Mouse (Mus musculus) CH12.LX (cell line): ENCODE data around the gene Tmsb10. TPM values are rescaled to one million over a fixed set of nuclear protein-coding genes. Genes with fewer than 3 reads are reported as not detected.

ENCODE experiments used
- DNase-seq: peaks from one replicate; pipeline ENCODE4 v3.0.0-alpha.2; 2013; ENCODE audit errors: extremely low read depth
- H3K27ac ChIP-seq: 2 replicates; pipeline ENCODE4 v1.5.1; 2012; ENCODE audit warnings: low read depth, mild to moderate bottlenecking, control low read depth, moderate library complexity; ENCODE audit not compliant: insufficient read depth
- H3K27me3 ChIP-seq: replicated peaks from 2 replicates; pipeline ENCODE3; 2012; ENCODE audit warnings: inconsistent platforms
- H3K36me3 ChIP-seq, 2 experiments: replicated peaks in 1 of 2; 2 replicates each; pipeline versions ENCODE3 to v1.6.1; 2012; ENCODE audit warnings: inconsistent platforms in 1 of 2, low read length in 1 of 2, mild to moderate bottlenecking in 1 of 2, mixed read lengths in 1 of 2, moderate library complexity in 1 of 2; ENCODE audit not compliant: control insufficient read depth in 1 of 2, insufficient read depth in 1 of 2
- H3K4me1 ChIP-seq, 2 experiments: 2 replicates each; pipeline ENCODE4 v1.6.1; 2012; ENCODE audit warnings: inconsistent platforms in 1 of 2, moderate library complexity in 1 of 2; ENCODE audit not compliant: insufficient read depth in 2 of 2, control insufficient read depth in 1 of 2
- H3K4me2 ChIP-seq: 2 replicates; pipeline ENCODE4 v1.6.1; 2012; ENCODE audit warnings: low read depth, mild to moderate bottlenecking, control low read depth; ENCODE audit not compliant: poor library complexity, insufficient read depth, severe bottlenecking
- H3K4me3 ChIP-seq, 3 experiments: fragments of 150-350 bp in 1 of 3; sonication (generic) in 1 of 3; replicated peaks in 1 of 3; 2 replicates each; pipeline versions ENCODE3 to v1.5.1; 2011 to 2012; ENCODE audit warnings: low read depth in 2 of 3, low read length in 2 of 3, mild to moderate bottlenecking in 2 of 3, moderate library complexity in 2 of 3, control low read depth in 1 of 3, improper control_type of control experiment in 1 of 3, inconsistent platforms in 1 of 3, mixed read lengths in 1 of 3; ENCODE audit not compliant: poor library complexity in 1 of 3
- H3K79me2 ChIP-seq: replicated peaks from 2 replicates; pipeline ENCODE4 v1.6.1; 2012; ENCODE audit warnings: mild to moderate bottlenecking, moderate library complexity; ENCODE audit not compliant: control insufficient read depth, poor library complexity, insufficient read depth, severe bottlenecking; ENCODE audit errors: extremely low read depth
- H3K9ac ChIP-seq: 2 replicates; pipeline ENCODE4 v1.6.1; 2012; ENCODE audit warnings: low read depth, mild to moderate bottlenecking, control low read depth, moderate library complexity; ENCODE audit not compliant: insufficient read depth
- H3K9me3 ChIP-seq: replicated peaks from 2 replicates; pipeline ENCODE3; 2012; ENCODE audit warnings: low read length, inconsistent platforms, mixed read lengths
- BHLHE40 ChIP-seq: IDR thresholded peaks from 2 replicates; pipeline ENCODE4 v1.6.1; 2011; ENCODE audit warnings: mild to moderate bottlenecking, low read depth, low read length, improper control_type of control experiment
- CHD1 ChIP-seq: IDR thresholded peaks from 2 replicates; pipeline ENCODE4 v1.6.1; 2012; ENCODE audit warnings: low read depth, low read length, improper control_type of control experiment, inconsistent platforms
- CHD2 ChIP-seq: IDR thresholded peaks from 2 replicates; pipeline ENCODE4 v1.6.1; 2011; ENCODE audit warnings: low read length, improper control_type of control experiment
- CTCF ChIP-seq, 2 experiments: IDR thresholded peaks in 1 of 2; conservative IDR thresholded peaks in 1 of 2; 2 replicates each; pipeline ENCODE4 v1.5.1; 2011 to 2012; ENCODE audit warnings: low read depth in 2 of 2, low read length in 2 of 2, improper control_type of control experiment in 1 of 2, inconsistent platforms in 1 of 2, mild to moderate bottlenecking in 1 of 2, moderate library complexity in 1 of 2
- ELF1 ChIP-seq: IDR thresholded peaks from 2 replicates; pipeline ENCODE4 v1.6.1; 2014; ENCODE audit warnings: low read depth, mild to moderate bottlenecking, inconsistent platforms, low read length, improper control_type of control experiment
- EP300 ChIP-seq: IDR thresholded peaks from 2 replicates; pipeline ENCODE4 v1.6.1; 2011; ENCODE audit warnings: low read length, improper control_type of control experiment
- ETS1 ChIP-seq: conservative IDR thresholded peaks from 2 replicates; pipeline ENCODE4 v1.6.1; 2012; ENCODE audit warnings: low read depth, mild to moderate bottlenecking, inconsistent platforms, low read length, improper control_type of control experiment, moderate library complexity
- GABPA ChIP-seq: IDR thresholded peaks from 2 replicates; pipeline ENCODE4 v1.6.1; 2012; ENCODE audit warnings: low read depth, low read length, improper control_type of control experiment, inconsistent platforms; ENCODE audit not compliant: insufficient replicate concordance
- HCFC1 ChIP-seq: IDR thresholded peaks from 2 replicates; pipeline ENCODE4 v1.6.1; 2012; ENCODE audit warnings: low read depth, mild to moderate bottlenecking, inconsistent platforms, low read length, improper control_type of control experiment
- IRF4 ChIP-seq: IDR thresholded peaks from 2 replicates; pipeline ENCODE4 v1.6.1; 2014; ENCODE audit warnings: low read depth, mild to moderate bottlenecking, inconsistent platforms, low read length, improper control_type of control experiment
- JUN ChIP-seq: IDR thresholded peaks from 2 replicates; pipeline ENCODE4 v1.6.1; 2011; ENCODE audit warnings: low read depth, mild to moderate bottlenecking, low read length, improper control_type of control experiment, moderate library complexity; ENCODE audit not compliant: insufficient read depth
- JUND ChIP-seq: conservative IDR thresholded peaks from 2 replicates; pipeline ENCODE4 v1.6.1; 2011; ENCODE audit warnings: low read depth, low read length, improper control_type of control experiment
- KAT2A ChIP-seq: IDR thresholded peaks from 2 replicates; pipeline ENCODE4 v1.6.1; 2012; ENCODE audit warnings: low read length, improper control_type of control experiment, inconsistent platforms; ENCODE audit not compliant: insufficient replicate concordance
- MAX ChIP-seq: IDR thresholded peaks from 2 replicates; pipeline ENCODE4 v1.6.1; 2011; ENCODE audit warnings: low read length, improper control_type of control experiment
- MAZ ChIP-seq: IDR thresholded peaks from 2 replicates; pipeline ENCODE4 v1.6.1; 2012; ENCODE audit warnings: low read depth, mild to moderate bottlenecking, inconsistent platforms, low read length, improper control_type of control experiment, moderate library complexity
- MEF2A ChIP-seq: IDR thresholded peaks from 2 replicates; pipeline ENCODE4 v1.6.1; 2014; ENCODE audit warnings: low read depth, mild to moderate bottlenecking, inconsistent platforms, low read length, improper control_type of control experiment, borderline replicate concordance
- MXI1 ChIP-seq: IDR thresholded peaks from 2 replicates; pipeline ENCODE4 v1.6.1; 2011; ENCODE audit warnings: mild to moderate bottlenecking, low read depth, low read length, improper control_type of control experiment
- MYC ChIP-seq: IDR thresholded peaks from 2 replicates; pipeline ENCODE4 v1.6.1; 2011; ENCODE audit warnings: low read depth, mild to moderate bottlenecking, improper control_type of control experiment, low read length
- NELFE ChIP-seq: IDR thresholded peaks from 2 replicates; pipeline ENCODE4 v1.6.1; 2011; ENCODE audit warnings: low read depth, low read length, improper control_type of control experiment
- NRF1 ChIP-seq: IDR thresholded peaks from 2 replicates; pipeline ENCODE4 v1.6.1; 2014; ENCODE audit warnings: low read depth, mild to moderate bottlenecking, inconsistent platforms, low read length, improper control_type of control experiment, moderate library complexity
- PAX5 ChIP-seq: IDR thresholded peaks from 2 replicates; pipeline ENCODE4 v1.6.1; 2012; ENCODE audit warnings: low read length, inconsistent platforms, mixed read lengths
- POLR2A ChIP-seq: IDR thresholded peaks from 2 replicates; pipeline ENCODE4 v1.6.1; 2011; ENCODE audit warnings: low read depth, mild to moderate bottlenecking, improper control_type of control experiment, low read length
- POLR2AphosphoS2 ChIP-seq: IDR thresholded peaks from 2 replicates; pipeline ENCODE4 v1.6.1; 2011; ENCODE audit warnings: low read depth, low read length, improper control_type of control experiment
- RCOR1 ChIP-seq: conservative IDR thresholded peaks from 2 replicates; pipeline ENCODE4 v1.6.1; 2012; ENCODE audit warnings: low read depth, mild to moderate bottlenecking, inconsistent platforms, low read length, improper control_type of control experiment
- SIN3A ChIP-seq: IDR thresholded peaks from 2 replicates; pipeline ENCODE4 v1.6.1; 2012; ENCODE audit warnings: low read length, improper control_type of control experiment, inconsistent platforms
- TBP ChIP-seq: conservative IDR thresholded peaks from 2 replicates; pipeline ENCODE4 v1.6.1; 2011; ENCODE audit warnings: low read depth, low read length, improper control_type of control experiment
- TCF12 ChIP-seq: IDR thresholded peaks from 2 replicates; pipeline ENCODE4 v1.6.1; 2014; ENCODE audit warnings: low read depth, mild to moderate bottlenecking, inconsistent platforms, low read length, improper control_type of control experiment
- UBTF ChIP-seq: IDR thresholded peaks from 2 replicates; pipeline ENCODE4 v1.6.1; 2012; ENCODE audit warnings: low read depth, mild to moderate bottlenecking, inconsistent platforms, low read length, improper control_type of control experiment, moderate library complexity
- USF2 ChIP-seq: conservative IDR thresholded peaks from 2 replicates; pipeline ENCODE4 v1.6.1; 2011; ENCODE audit warnings: low read depth, low read length, improper control_type of control experiment
- ZMIZ1 ChIP-seq: IDR thresholded peaks from 2 replicates; pipeline ENCODE4 v1.6.1; 2012; ENCODE audit warnings: low read depth, mild to moderate bottlenecking, inconsistent platforms, low read length, improper control_type of control experiment
- ZNF384 ChIP-seq: IDR thresholded peaks from 2 replicates; pipeline ENCODE4 v1.6.1; 2012; ENCODE audit warnings: low read depth, low read length, improper control_type of control experiment, inconsistent platforms
- dilution Hi-C: fragments of 300-500 bp; cut with MboI; formaldehyde crosslinking; loops from 2 replicates; pipeline ENCODE4 v1.14.3; 2020; ENCODE audit warnings: low sequenced_read_pairs; ENCODE audit not compliant: extremely low pct_unique_long_range_greater_than_20kb, extremely low pct_ligation_motif_present
- in situ Hi-C: fragments of 300-500 bp; cut with MboI; formaldehyde crosslinking; loops from 3 replicates; pipeline ENCODE4 v1.14.3; 2019; ENCODE audit warnings: low sequenced_read_pairs, low pct_ligation_motif_present, low pct_unique_long_range_greater_than_20kb, mixed read lengths
- polyA plus RNA-seq: library from polyadenylated mRNA; unstranded; fragments of >175 nt; gene quantifications from 2 replicates; pipeline ENCODE4 v1.2.1, GENCODE M21; 2012; ENCODE audit warnings: low read depth; ENCODE audit not compliant: insufficient read length
- total RNA-seq, 2 experiments: library from RNA; depleted of rRNA; stranded (reverse); fragments of 300-350 nt in 1 of 2; fragments of >200 nt in 1 of 2; gene quantifications; 2 replicates each; pipeline ENCODE4 v1.2.3; 2012 to 2014

Gene Tmsb10
- total and polyA plus RNA-seq, 3 experiments = 223 to 479 (median 379) TPM

DNA sequence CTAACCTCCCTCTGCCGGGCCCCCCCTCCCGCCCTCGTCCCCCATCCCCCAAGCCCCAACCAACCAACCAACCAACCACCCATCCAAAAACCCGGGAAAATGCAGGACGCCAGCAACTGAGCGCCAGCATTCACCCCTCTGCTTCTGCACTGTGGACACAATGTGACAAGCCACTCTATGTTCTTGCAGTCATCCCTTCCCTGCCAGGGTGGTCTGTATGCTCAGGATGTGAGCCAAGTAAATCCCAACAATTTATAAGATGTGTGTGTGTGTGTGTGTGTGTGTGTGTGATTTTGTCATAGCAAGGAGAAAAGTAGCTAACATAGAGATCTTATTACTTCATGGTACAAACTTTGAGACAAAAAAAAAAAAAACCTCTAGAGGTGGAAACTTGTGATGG is 6.7 kb upstream of the Tmsb10 start:
- no peak overlapping the region for H3K9ac ChIP-seq
- H3K27ac ChIP-seq = no peak overlapping the region
- H3K9me3 ChIP-seq = no peaks in the 10 kb centered on the region
- H3K4me2 ChIP-seq = no peak overlapping the region
- in situ Hi-C loops (no loop called here), dilution Hi-C loops (no loop called here)
- H3K27me3 ChIP-seq = no peaks in the 10 kb centered on the region
- peaks cover 7 to 26% of the 10 kb centered on the region in 2 experiments for H3K4me1 ChIP-seq
- no peaks in the 10 kb centered on the region for H3K79me2 ChIP-seq
- H3K4me3 ChIP-seq = no peak overlapping the region
- no peaks in the 10 kb centered on the region for H3K36me3 ChIP-seq
- DNase-seq = no peak
- TF ChIP-seq GABPA (no peak), HCFC1 (no peak), MAZ (no peak), NRF1 (no peak), BHLHE40 (no peak), MAX (no peak), IRF4 (no peak), NELFE (no peak), PAX5 (no peak), KAT2A (no peak), CTCF (conservative IDR thresholded peaks at IDR 0.05 in 1 of 2, IDR thresholded peaks at IDR 0.05 in 1 of 2; ENCODE audit: low read depth in 2 of 2, low read length in 2 of 2) (no peak), CHD1 (no peak), UBTF (no peak)

- dilution Hi-C loops (no loop called here), in situ Hi-C loops (no loop called here)
- Histone ChIP-seq H3K9me3 (no peaks in the 10 kb centered on the region), H3K27me3 (no peaks in the 10 kb centered on the region), H3K4me2 (peak overlapping the region; percentile 67), H3K79me2 (peaks cover 8% of the 10 kb centered on the region), H3K27ac (peak overlapping the region; percentile 56), H3K9ac (peak overlapping the region; percentile 29; the same call in 1 of the 2 replicates), H3K4me3 (peak overlapping the region in 1 of 3 experiments; percentile 22), H3K4me1 (peaks cover 7 to 32% of the 10 kb centered on the region in 2 experiments), H3K36me3 (no peaks in the 10 kb centered on the region)
- DNase-seq = peak; percentile 60
- no peak for TF ChIP-seq RCOR1
- TF ChIP-seq POLR2AphosphoS2 = no peak
- TF ChIP-seq POLR2A = peak; percentile 54
- peak; percentile 90 for TF ChIP-seq MYC
- TF ChIP-seq ZMIZ1 = no peak
- no peak for TF ChIP-seq GABPA
- TF ChIP-seq TCF12 = no peak
- TF ChIP-seq IRF4 = peak; percentile 48
- peak; percentile 90 for TF ChIP-seq ZNF384
- TF ChIP-seq CHD1 = no peak
- peak; percentile 86 for TF ChIP-seq ELF1
- peak; percentile 28; the same call in 1 of the 2 replicates for TF ChIP-seq ETS1
- TF ChIP-seq SIN3A = peak; percentile 68; the same call in 1 of the 2 replicates
- TF ChIP-seq USF2 = no peak
- no peak for TF ChIP-seq PAX5
- TF ChIP-seq JUND = no peak
- TF ChIP-seq EP300 = no peak
- peak; percentile 53 for TF ChIP-seq HCFC1
- peak; percentile 44; the same call in 1 of the 2 replicates for TF ChIP-seq NELFE
- TF ChIP-seq MEF2A = peak; percentile 16; the same call in 1 of the 2 replicates
- TF ChIP-seq JUN = no peak
- TF ChIP-seq NRF1 = peak; percentile 75
- TF ChIP-seq CTCF (conservative IDR thresholded peaks at IDR 0.05 in 1 of 2, IDR thresholded peaks at IDR 0.05 in 1 of 2; ENCODE audit: low read depth in 2 of 2, low read length in 2 of 2) = no peak
- peak; percentile 46; the same call in 1 of the 2 replicates for TF ChIP-seq CHD2
- no peak for TF ChIP-seq MAZ
- TF ChIP-seq KAT2A = no peak
- peak; percentile 68; the same call in 1 of the 2 replicates for TF ChIP-seq MXI1
- TF ChIP-seq TBP = 0 out of 2 replicates have a peak, but pooled peaks have one; percentile 55
- peak; percentile 93 for TF ChIP-seq MAX
Measured at GRCm38 (mm10) chr6:72962281-72962741, 3.8 kb upstream of the Tmsb10 start.
